Mouse (Mus musculus) cerebellum, adult 2 months (tissue): Measurements from ENCODE around the gene Ccnk. TPM values are rescaled to one million over a fixed set of nuclear protein-coding genes. Genes with fewer than 3 reads are reported as not detected.

Experiments
- DNase-seq, 2 experiments: peaks; one replicate each; pipeline ENCODE4 v3.0.0; 2021
- H3K27ac ChIP-seq: fragments of 200-500 bp; 2 replicates; pipeline ENCODE4 v1.5.1; 2012; ENCODE audit warnings: low read length, control low read depth, inconsistent platforms; ENCODE audit not compliant: insufficient read depth
- H3K27me3 ChIP-seq: fragments of 200-500 bp; 2 replicates; pipeline ENCODE4 v1.6.1; 2012; ENCODE audit warnings: inconsistent platforms, mild to moderate bottlenecking, low read length, moderate library complexity; ENCODE audit not compliant: control insufficient read depth, insufficient read depth
- H3K4me1 ChIP-seq: fragments of 200-500 bp; 2 replicates; pipeline ENCODE4 v1.6.1; 2011; ENCODE audit warnings: low read length; ENCODE audit not compliant: control insufficient read depth, insufficient read depth
- H3K4me3 ChIP-seq: fragments of 200-500 bp; replicated peaks from 2 replicates; pipeline ENCODE3; 2011; ENCODE audit warnings: mild to moderate bottlenecking, low read depth, low read length, control low read depth; ENCODE audit not compliant: insufficient read depth
- CTCF ChIP-seq: fragments of 200-500 bp; IDR thresholded peaks from 2 replicates; pipeline ENCODE4 v1.5.1; 2011; ENCODE audit warnings: low read depth, mild to moderate bottlenecking, control low read depth, low read length, moderate library complexity, borderline replicate concordance; ENCODE audit not compliant: insufficient read depth
- POLR2A ChIP-seq: fragments of 200-500 bp; IDR thresholded peaks from 2 replicates; pipeline ENCODE4 v1.6.1; 2011; ENCODE audit warnings: low read length, control low read depth, borderline replicate concordance; ENCODE audit not compliant: insufficient read depth
- WGBS: fragments of 180-500 bp; shearing (Covaris S2); methylation state at CpG from one replicate; pipeline ENCODE4 v1.1.7; 2018; 5-methylcytosine and 5-hydroxymethylcytosine counted together
- polyA plus RNA-seq: library from polyadenylated mRNA; depleted of rRNA; stranded (reverse); fragments of >200 nt; gene quantifications from 2 replicates; pipeline ENCODE4 v1.2.3, GENCODE M21; 2012

Ccnk gene
- polyA plus RNA-seq, 1 experiment: 27.0 TPM

- TF ChIP-seq CTCF (no peak), POLR2A (no peak)
- H3K27ac ChIP-seq: no peak overlapping the region
- DNase-seq: no peak
- 69% methylated on average over 8 of the region's 8 CpGs for WGBS
- no peak overlapping the region for H3K4me3 ChIP-seq
- no peaks in the 10 kb centered on the region for H3K27me3 ChIP-seq
- peaks cover 25% of the 10 kb centered on the region for H3K4me1 ChIP-seq
Observed at GRCm38 (mm10) chr12:108174606-108175505, 4.5 kb upstream of the Ccnk start.

- no peak for DNase-seq
- peaks cover 24% of the 10 kb centered on the region for H3K4me1 ChIP-seq
- no peak overlapping the region for H3K4me3 ChIP-seq
- no peak overlapping the region for H3K27ac ChIP-seq
- no peak for TF ChIP-seq CTCF
- TF ChIP-seq POLR2A: no peak
- no peaks in the 10 kb centered on the region for H3K27me3 ChIP-seq
- WGBS: 63% methylated on average over 3 of the region's 3 CpGs
Observed at GRCm38 (mm10) chr12:108176366-108176765, 3.0 kb upstream of the Ccnk start.

- H3K4me3 ChIP-seq: peak overlapping the region; percentile 75
- DNase-seq: peak; percentile 67 to 70
- under 1% methylated on average over 103 of the region's 103 CpGs for WGBS
- TF ChIP-seq CTCF (no peak), POLR2A (peak; percentile 33; the same call in 1 of the 2 replicates)
- H3K4me1 ChIP-seq: peaks cover 9% of the 10 kb centered on the region; the same call in 1 of the 2 replicates
- peak overlapping the region; percentile 86 for H3K27ac ChIP-seq
- H3K27me3 ChIP-seq: no peaks in the 10 kb centered on the region
Observed at GRCm38 (mm10) chr12:108178331-108179245, 791 bp upstream of the Ccnk start.

GRCm38 (mm10) chr12:108179246-108179320 lies 296 bp upstream of the Ccnk start, which contains the start of gene Setd3:
TSS of gene Setd3 (minus strand) at chr12:108179314.
- WGBS: 2% methylated on average over 8 of the region's 9 CpGs

GRCm38 (mm10) chr12:108181716-108182115 lies 2.3 kb downstream of the Ccnk start:
- TF ChIP-seq CTCF (no peak), POLR2A (no peak)
- 89% methylated on average over 6 of the region's 6 CpGs for WGBS
- Histone ChIP-seq H3K4me1 (peaks cover 5% of the 10 kb centered on the region; the same call in 1 of the 2 replicates), H3K27ac (no peak overlapping the region), H3K27me3 (no peaks in the 10 kb centered on the region), H3K4me3 (no peak overlapping the region)
- DNase-seq: no peak

More at GRCm38 (mm10) chr12:108179246-108179320, 296 bp upstream of the Ccnk start, which contains the start of gene Setd3:
- TF ChIP-seq POLR2A: no peak
- no peak for TF ChIP-seq CTCF
- no peaks in the 10 kb centered on the region for H3K27me3 ChIP-seq
- no peak for DNase-seq
- H3K4me3 ChIP-seq: peak within 1 kb of the TSS; percentile 77
- H3K27ac ChIP-seq: peak within 1 kb of the TSS; percentile 86
- H3K4me1 ChIP-seq: peaks cover 6% of the 10 kb centered on the region; the same call in 1 of the 2 replicates

GRCm38 (mm10) chr12:108187541-108188091 lies 8.2 kb downstream of the Ccnk start:
- no peaks in the 10 kb centered on the region for H3K4me1 ChIP-seq
- DNase-seq: peak in 1 of 2 experiments; percentile 37
- no peaks in the 10 kb centered on the region for H3K27me3 ChIP-seq
- no peak overlapping the region for H3K27ac ChIP-seq
- no peak overlapping the region for H3K4me3 ChIP-seq
- no peak for TF ChIP-seq POLR2A
- WGBS: 65% methylated on average over 6 of the region's 6 CpGs

- H3K4me1 ChIP-seq: no peaks in the 10 kb centered on the region
- no peak overlapping the region for H3K27ac ChIP-seq
- WGBS: 85% methylated on average over 5 of the region's 5 CpGs
- no peak for TF ChIP-seq POLR2A
- no peak for TF ChIP-seq CTCF
- H3K4me3 ChIP-seq: no peak overlapping the region
- no peak for DNase-seq
- no peaks in the 10 kb centered on the region for H3K27me3 ChIP-seq
Observed at GRCm38 (mm10) chr12:108193878-108194277, 14.5 kb downstream of the Ccnk start.

GRCm38 (mm10) chr12:108195761-108196160 lies 16.4 kb downstream of the Ccnk start:
- Histone ChIP-seq H3K27me3 (no peaks in the 10 kb centered on the region), H3K4me1 (no peaks in the 10 kb centered on the region; the same call in 1 of the 2 replicates), H3K27ac (no peak overlapping the region), H3K4me3 (no peak overlapping the region)
- TF ChIP-seq CTCF (no peak), POLR2A (no peak)
- WGBS: 93% methylated on average over 11 of the region's 11 CpGs
- DNase-seq: no peak
